Mouse (Mus musculus): ENCODE results near the gene Gm9758. TPM values are rescaled to one million over a fixed set of nuclear protein-coding genes. Genes with fewer than 3 reads are reported as not detected.

Gm9758 gene
- polyA plus RNA-seq (2012; rRNA removed) = not detected in 2 replicates

DNA sequence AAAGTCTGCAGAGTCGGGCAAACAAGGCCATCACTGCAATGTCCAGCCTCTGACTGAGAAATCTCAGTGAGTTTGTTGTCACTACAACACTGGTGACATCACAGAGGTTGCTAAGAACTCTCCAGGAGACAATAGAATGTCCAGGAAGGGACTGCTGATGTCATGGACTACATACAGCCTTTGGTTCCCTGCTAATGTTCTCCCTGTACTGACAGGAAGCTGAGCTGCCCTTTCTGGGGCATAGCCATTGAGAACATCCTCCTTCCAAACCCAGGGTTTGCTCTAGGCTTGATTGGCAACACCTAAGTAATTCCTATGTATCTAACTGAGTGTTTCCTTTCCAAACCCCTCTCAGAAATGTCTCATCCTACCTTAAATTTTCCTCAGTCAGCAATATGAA lies at the start of gene Gm9758:
Gm9758 (minus strand) TSS at position 101 of the 400 bp plus-strand sequence.

DNA sequence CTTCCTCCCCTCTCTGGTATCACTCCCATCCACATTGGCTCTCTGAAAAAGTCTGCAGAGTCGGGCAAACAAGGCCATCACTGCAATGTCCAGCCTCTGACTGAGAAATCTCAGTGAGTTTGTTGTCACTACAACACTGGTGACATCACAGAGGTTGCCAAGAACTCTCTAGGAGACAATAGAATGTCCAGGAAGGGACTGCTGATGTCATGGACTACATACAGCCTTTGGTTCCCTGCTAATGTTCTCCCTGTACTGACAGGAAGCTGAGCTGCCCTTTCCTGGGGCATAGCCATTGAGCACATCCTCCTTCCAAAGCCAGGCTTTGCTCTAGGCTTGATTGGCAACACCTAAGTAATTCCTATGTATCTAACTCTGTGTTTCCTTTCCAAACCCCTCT lies 23.6 kb upstream of the Gm9758 start, which contains the start of gene Speer4e:
Speer4e (minus strand) TSS at position 101 of the 400 bp plus-strand sequence.

Other genes with a start within 250 kb of the Gm9758 start
- gene Speer4e, start 23.5 kb upstream of the Gm9758 start, polyA plus RNA-seq (2012; rRNA removed) = not detected in 2 replicates
- gene Gm10354, start 64.0 kb upstream of the Gm9758 start, polyA plus RNA-seq (2012; rRNA removed) = not detected in 2 replicates
- gene Gm17019, start 118.1 kb upstream of the Gm9758 start, polyA plus RNA-seq (2012; rRNA removed) = not detected in 2 replicates

All from central nervous system, embryonic 11.5 days (tissue).